Mouse (Mus musculus) fat pad, adult 2 months (tissue): ENCODE data around the gene Gm525.
"Not testable (repeated sequence)": the region's sequence is repeated elsewhere in the genome, so short reads cannot be mapped to it uniquely, and the experiment has no call there.

Source experiments
- DNase-seq: peaks from one replicate; pipeline ENCODE4 v3.0.0-alpha.2; 2011; ENCODE audit warnings: low read depth, low spot score; ENCODE audit errors: extremely low read depth

Gm525 gene

GRCm38 (mm10) chr11:89061362-89061761 lies 12.3 kb upstream of the Gm525 start:
- DNase-seq, result no peak

GRCm38 (mm10) chr11:89064312-89064711 lies 9.3 kb upstream of the Gm525 start:
- no peak for DNase-seq

- DNase-seq, result no peak
These were observed 8.3 kb upstream of the Gm525 start for GRCm38 (mm10) chr11:89065297-89065696.

GRCm38 (mm10) chr11:89066126-89066525 lies 7.5 kb upstream of the Gm525 start:
- no peak for DNase-seq

- DNase-seq, result no peak
These were observed 6.9 kb upstream of the Gm525 start, which contains the start of gene Dgke for GRCm38 (mm10) chr11:89066750-89067149. TSS of gene Dgke (minus strand) at chr11:89066850.

GRCm38 (mm10) chr11:89067301-89067822 lies 6.3 kb upstream of the Gm525 start:
- DNase-seq, result no peak

GRCm38 (mm10) chr11:89067871-89068490 lies 5.7 kb upstream of the Gm525 start:
- no peak for DNase-seq

GRCm38 (mm10) chr11:89068649-89069048 lies 5.0 kb upstream of the Gm525 start:
- no peak for DNase-seq

GRCm38 (mm10) chr11:89069303-89069702 lies 4.3 kb upstream of the Gm525 start:
- no peak for DNase-seq

GRCm38 (mm10) chr11:89071522-89071921 lies 2.1 kb upstream of the Gm525 start:
- DNase-seq, result no peak

- DNase-seq, result no peak
These were observed 1.3 kb downstream of the Gm525 start for GRCm38 (mm10) chr11:89074783-89075413.

GRCm38 (mm10) chr11:89076370-89076821 lies 2.8 kb downstream of the Gm525 start:
- no peak for DNase-seq

GRCm38 (mm10) chr11:89077601-89078000 lies 4.0 kb downstream of the Gm525 start:
- DNase-seq, result no peak

- no peak for DNase-seq
These were observed 4.7 kb downstream of the Gm525 start for GRCm38 (mm10) chr11:89078305-89078704.

- DNase-seq, result no peak
These were observed 5.5 kb downstream of the Gm525 start for GRCm38 (mm10) chr11:89078996-89079680.

- DNase-seq, result not testable (repeated sequence)
These were observed 8.3 kb downstream of the Gm525 start for GRCm38 (mm10) chr11:89081906-89082305.

GRCm38 (mm10) chr11:89082691-89083090 lies 9.1 kb downstream of the Gm525 start:
- not testable (repeated sequence) for DNase-seq

GRCm38 (mm10) chr11:89084601-89085000 lies 11.0 kb downstream of the Gm525 start:
- no peak for DNase-seq

- DNase-seq, result no peak
These were observed 12.7 kb downstream of the Gm525 start for GRCm38 (mm10) chr11:89086208-89086809.

- no peak for DNase-seq
These were observed 15.1 kb downstream of the Gm525 start for GRCm38 (mm10) chr11:89088754-89089153.

- DNase-seq, result not testable (repeated sequence)
These were observed 16.7 kb downstream of the Gm525 start for GRCm38 (mm10) chr11:89090359-89090758.
